Mouse (Mus musculus) urinary bladder, postnatal 10 days (tissue): ENCODE data around the gene Lrguk.
A peak's percentile ranks its signal among the peaks of the same experiment; 100 is the strongest.

Experiments
- DNase-seq: peaks from one replicate; pipeline ENCODE4 v3.0.0; 2022; ENCODE audit warnings: low spot score

Gene Lrguk

DNA sequence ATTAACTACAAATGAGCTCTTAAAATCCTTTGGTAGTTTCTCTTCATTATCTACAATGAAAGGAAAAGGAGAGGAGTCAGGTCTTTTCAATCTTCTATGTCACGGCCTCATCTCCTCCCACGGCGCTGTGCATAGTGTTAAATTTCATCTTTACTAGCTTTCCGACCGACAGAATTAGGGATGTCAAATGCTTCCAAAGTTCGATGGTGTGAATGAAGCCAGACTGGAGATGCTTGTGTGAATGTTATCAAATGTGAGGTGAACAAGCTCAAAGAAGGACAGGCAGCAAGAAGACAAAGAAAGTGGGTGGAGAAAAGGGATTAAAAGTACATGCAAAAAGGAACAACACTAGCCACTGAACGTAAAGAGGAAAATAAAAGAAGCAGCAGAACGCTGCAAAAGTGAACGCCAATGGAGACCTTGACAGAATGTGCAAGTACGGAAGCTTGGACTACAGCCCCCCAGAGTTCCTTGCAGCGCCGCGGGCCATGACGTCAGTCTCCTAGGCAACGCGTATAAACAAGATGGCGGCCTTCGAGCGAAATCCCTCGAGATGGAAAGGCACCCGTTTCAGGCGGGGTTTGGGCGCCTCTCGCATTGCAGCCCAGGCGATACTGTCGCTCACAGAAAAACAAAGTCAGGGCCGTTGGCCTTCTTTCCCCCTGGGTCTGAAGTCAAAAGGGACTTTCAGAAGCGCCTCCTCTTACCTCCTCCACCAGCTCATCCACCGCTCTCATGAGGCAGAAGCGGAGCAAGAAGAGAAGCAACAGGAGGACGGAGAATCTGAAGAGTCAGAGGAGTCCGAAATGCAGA, at the start of gene Lrguk:
Gene Lrguk (plus strand): TSS at position 516 of the 813 bp plus-strand sequence.
- DNase-seq: peak; percentile 33

DNA sequence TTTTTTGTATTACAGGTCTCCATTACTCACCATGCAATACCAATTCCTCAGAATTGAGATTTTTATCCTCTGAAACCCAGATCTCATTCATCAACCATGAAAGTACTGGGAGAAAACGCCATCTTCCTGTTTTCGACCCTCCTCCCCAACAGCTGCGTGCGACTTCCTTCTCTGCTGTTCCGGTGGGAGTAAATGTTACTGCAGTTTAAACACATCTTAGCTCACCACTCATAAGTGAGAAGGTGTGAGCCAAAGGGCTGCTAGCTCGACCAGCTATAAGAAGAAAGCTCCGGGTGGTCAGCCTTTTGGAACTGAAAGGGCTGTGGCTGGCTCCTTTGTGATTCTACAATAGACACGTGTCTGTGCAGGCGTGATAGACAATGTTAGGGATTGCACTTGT, 46.5 kb upstream of the Lrguk start:
- no peak for DNase-seq

DNA sequence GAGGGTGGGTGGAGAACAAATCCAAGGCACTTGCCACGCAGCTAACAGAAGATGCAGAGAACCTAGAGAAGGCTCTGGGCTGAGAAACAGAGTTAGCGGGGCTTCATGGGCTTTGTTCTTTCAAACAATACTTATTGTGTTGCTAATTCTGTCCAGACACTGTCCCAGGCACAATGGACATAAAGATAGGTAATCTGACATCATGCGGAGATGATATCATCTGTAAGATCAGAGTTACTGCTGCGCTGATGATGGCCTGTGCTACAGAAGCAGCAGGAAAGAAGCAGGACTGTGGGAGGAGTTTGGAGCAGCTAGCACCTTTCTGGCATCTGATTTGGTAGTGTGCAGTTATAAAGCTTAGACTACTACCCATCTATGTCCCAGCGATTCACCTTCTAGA, 42.1 kb upstream of the Lrguk start:
- no peak for DNase-seq

DNA sequence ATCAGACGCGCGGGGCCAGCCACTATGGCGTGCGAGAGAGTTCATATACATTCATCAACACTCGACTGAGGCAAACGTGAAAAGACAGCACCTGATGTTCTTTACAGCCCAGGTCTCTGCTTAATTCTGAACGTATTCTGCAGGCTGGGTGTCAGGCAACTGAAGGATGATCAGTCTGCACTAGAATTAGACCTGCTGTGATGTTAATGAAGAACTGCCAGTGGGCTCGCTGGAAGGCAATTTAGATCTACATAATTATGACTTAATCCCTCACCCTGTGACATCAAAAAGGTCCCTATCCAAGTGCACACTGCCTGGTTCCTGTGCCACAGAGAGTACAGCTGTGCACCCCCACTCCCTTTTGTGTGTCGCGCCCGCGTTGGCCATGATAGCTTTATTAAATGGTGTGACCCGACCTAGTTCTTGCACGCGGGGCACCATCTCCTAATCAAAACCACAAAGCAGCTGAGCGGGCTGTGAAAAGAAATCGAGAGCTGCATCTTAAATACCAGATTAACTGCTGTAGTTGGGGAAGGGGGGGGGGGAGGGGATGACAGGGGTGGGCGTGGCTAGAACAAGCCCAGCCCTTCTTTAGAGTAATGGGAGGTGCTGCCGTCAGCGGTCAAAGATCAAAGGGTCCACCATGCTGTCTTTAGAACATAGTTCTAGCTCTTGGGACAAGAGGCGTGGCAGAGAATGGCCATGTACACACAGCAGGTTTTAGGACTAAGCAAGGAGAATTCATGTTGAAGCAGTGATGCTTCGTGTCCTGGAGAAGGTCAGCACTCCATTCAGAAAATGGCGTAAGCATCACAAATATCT, 36.8 kb upstream of the Lrguk start:
- DNase-seq: no peak

DNA sequence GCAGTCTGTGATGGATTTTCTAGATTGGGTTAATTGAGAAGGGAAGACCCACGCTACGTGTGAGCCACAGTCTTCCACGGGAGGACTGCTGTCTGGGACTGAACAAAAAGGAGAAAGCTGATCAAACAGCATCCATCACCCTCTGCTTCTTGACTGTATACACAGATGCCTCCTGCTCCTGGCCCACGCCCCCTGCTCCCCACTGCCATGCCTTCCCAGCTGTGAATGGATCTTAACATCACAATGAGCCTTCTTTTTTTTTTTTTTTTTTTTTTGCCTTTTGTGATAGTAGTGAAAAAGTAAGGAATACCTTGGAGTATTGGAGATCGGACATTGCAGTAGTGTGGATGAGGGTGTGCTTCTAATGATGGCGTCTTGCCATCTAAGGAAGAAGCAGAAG, 35.4 kb upstream of the Lrguk start:
- DNase-seq: no peak

DNA sequence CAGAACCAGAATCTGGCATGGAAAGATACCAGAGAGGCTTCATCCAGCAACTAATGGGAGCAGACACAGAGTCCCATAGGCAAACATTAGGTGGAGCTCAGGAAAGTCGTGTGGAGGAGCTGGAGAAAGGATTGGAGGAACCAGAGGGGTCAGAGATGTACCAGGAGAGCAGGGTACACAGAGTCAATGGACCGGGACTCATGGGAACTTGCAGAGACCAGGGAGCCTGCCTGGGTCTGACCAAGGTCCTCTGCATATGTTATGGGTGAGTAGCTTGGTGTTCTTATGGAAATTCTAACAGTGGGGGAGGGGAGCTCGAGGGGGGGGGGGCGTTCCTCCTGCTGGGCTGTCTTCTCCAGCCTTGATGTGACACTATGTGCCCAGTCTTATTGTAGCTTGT, 30.7 kb upstream of the Lrguk start:
- DNase-seq: no peak

DNA sequence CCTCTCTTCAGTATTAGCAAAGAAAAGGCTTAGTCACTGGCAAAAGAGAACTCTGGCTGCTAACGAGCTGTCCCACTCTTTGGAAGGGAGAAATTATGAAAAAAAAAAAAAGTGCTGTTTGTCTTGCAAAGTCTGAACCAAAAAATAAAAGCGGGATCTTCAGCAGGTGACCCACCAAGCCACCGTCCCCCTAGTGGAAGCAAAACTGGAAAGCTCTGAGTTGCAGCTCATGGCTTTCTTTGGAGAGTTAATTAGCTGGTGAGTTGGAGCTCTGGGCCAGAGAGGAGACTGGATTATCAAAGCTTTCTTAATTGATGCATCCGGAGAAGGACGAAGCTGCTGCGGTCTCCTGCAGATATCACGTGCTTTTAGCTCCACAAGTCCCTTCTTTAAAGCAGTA, 29.7 kb upstream of the Lrguk start:
- no peak for DNase-seq

DNA sequence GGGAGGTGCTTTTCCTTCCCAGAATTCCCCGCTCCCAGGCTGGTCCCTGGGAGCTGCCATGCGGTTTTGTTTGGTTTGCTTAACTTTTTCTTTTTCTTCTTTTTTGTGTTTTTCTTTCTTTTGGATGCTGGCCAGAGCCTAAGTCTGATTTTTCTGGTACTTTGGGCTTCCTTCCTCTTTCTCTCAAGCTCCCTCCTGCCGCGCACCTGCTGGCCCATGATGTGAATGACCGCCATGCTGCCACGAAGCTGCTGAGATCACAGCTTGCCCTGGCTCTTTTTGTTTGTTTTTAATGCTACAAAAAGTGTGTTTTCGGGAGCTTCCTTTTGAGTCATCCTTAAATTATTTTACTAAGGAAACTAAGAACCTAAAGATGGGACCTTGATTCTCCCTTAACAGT, 28.6 kb upstream of the Lrguk start:
- no peak for DNase-seq

DNA sequence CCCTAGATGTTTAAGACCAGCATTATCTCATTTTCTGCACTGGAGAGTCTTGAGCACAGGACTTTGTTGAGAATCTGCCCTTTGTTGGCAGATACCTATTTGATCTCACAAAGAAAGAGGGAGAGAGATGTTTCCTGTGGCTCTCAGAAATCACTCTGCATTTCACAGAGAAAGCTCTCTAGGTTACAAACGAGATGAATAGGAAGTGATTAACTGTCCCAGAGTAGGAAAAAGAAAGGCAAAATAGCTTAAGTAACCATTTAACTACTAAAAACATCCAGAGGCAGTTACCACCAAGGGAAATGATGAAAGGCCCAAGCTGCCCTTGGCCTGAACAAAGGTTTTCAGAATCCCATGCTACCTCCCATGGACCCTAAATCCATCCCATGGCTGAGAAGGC, 26.2 kb upstream of the Lrguk start:
- no peak for DNase-seq

DNA sequence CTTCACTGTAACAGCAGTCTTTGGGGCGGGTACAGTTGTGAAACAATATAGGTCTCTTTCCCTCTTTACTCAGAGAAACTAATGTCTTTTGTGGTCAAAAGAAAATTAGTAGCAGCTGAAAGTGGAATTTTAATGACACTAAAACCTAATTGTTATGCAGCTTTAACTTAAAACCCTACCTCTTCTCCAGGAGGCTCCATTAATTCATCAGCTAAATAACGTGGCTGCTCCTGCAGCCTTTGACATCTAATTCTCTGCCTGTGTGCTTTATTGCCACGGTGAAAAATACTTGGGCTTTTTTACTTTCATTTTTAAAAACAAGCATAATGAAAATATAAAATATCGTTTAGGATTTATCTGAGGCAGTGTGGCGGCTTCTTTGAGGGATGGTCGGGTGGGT, 15.8 kb upstream of the Lrguk start:
- no peak for DNase-seq

DNA sequence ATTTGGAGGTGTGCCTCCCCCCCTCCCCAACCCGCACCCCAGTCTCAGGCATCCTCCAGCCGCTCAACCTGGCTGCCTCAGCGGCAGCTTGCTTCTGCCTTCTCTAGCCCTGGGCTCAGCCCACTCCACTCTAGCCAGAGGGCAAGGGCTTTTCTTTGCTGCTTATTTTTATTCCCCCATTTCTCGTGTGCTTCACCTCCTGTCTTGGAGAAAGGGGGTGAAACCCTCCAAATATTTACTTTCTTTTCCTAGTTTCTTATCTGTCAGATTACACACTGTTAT, 439 bp downstream of the Lrguk start:
- no peak for DNase-seq

DNA sequence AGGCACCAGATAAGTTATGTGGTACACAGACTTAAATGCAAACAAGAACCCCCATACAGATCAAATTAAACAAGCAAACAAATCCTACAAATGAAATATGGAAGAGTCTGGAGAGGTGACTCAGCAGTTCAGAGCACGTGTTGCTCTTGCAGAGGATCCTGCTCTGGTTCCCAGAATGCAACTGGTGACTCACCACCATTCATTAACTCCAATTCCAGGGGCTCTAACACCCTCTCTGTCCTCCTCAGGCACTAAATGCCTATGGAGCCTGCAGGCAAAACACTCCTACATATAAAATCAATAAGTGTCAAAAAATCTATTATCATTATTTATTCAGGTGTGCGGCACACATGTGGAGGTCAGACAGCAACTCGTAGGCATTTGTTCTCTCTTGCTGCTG, 4.8 kb downstream of the Lrguk start:
- DNase-seq: no peak

DNA sequence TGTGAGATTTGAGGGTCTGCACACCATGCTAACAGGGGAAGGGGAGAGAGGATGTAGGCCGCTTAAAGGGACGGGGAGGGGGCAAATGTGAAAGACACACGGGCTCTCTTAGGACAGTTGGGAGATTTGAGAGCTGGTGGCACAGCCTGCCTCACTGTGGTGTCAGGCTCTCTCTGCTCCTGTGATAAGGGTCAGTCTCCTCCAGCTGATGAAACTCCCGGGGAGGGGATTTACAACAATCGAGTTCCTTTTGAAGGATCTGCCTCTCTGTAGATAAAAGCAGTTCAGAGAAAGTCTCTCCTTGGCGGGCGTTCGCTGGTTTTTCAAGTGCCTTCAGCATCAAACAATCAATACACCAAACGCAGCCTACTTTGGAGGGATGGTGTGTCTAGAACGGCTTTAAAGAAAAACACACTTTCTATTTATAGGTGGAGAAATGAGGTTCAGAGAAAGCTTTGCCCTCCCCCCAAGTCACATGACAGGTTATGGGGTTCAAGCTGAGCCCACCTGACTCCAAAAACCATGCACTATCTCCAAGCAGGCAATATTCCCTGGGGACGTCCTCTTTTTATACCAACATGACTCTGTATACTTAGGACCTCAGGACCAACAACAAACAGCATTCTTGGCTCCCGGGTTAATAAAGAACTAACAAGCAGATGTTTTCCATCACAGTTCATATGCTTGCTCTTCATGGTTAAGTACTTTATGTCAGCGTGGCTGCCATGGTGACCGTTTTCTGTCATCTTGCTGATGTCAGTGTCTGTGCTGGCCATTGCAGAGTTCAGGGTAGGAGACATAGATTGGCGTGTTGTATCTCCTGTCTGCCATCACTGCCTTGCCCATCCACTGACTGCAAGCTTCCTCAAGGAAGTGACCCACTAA, 5.6 kb downstream of the Lrguk start:
- DNase-seq: no peak

DNA sequence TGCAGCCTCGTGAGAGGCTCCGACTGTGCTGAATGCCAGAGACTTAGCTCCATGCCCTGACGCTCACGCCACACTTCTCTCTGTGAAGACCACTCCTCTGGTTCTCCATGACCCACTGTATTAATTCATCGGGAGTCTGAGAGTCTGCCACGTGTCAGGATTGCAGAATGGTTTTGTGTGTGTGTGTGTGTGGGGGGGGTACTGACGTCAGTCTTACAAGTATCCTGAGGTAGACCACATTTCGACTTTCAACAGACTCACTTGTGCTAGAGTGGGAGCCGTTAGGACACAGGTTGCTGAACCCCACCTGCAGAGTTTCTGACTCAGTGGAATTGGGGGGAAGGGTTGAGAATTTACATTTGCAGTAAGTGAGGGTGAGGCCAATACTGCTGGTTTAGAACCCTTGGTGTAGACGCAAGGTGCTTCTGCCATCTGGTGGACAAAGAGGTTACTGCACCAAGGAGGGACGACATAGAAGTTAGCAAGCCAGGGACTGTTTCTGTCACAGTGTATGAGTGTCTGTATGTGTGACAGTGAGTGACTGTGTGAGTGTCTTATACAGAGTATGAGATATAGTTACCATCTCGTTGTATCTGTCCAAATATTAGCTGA, 11.5 kb downstream of the Lrguk start:
- no peak for DNase-seq

DNA sequence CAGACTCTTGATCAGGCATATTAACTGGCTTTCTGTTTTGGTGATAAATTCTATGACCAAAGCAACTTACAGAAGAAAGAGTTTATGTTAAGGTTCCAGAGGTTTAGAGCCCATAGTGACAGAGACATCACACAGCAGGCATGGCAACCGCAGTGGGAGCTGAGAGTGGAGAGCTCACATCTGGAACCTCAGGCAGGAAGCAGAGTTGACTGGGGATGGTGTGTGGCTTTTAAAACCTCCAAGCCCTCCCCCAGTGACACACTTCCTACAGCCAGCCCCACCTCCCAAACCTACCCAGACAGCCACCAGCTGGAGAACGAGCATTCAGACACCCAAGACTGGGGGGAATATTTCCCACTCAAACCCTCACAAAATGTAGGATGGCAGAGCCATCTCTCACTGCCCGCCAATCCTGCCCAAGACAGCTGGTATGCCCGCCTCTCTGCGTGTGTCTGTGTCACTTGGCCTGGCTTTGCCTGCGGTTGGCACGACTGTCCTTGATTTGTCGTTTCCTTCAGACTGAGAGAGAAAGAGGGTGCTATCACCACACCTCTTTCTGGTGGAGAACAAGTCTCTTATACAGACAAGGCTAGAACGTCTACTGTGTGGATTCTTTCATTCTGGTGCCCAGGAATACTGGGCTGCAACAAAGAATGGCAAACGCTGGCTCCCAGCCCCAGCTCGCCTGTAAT, 12.5 kb downstream of the Lrguk start:
- no peak for DNase-seq

DNA sequence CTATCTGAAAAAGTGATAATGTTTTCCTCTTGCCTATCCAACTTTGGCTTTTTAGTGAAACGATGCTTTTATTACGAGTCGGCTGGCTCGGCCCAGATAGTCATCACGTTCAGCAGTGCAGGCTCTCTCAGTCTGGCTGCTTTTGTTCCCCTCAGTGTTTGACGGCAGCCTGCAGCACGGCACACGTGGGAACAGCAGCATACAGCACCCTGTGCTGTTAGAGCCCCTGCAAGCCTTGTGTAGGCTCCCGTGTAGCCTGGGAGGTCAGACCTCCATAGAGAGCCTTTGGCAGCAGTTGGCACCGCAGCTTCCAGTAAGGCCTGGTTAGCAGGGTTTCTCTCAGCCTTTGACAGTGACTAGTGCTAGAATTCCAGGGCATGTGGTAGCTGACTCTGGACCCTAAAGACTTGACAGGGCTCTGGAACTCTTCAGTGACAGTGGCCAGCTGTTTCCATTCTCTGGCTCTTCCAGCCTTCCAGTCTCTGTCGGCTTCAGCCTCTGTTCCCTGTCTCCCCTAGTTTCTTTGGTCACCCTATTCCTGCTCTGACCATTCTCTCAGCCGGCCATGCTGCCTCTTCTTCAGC, 15.1 kb downstream of the Lrguk start:
- no peak for DNase-seq

DNA sequence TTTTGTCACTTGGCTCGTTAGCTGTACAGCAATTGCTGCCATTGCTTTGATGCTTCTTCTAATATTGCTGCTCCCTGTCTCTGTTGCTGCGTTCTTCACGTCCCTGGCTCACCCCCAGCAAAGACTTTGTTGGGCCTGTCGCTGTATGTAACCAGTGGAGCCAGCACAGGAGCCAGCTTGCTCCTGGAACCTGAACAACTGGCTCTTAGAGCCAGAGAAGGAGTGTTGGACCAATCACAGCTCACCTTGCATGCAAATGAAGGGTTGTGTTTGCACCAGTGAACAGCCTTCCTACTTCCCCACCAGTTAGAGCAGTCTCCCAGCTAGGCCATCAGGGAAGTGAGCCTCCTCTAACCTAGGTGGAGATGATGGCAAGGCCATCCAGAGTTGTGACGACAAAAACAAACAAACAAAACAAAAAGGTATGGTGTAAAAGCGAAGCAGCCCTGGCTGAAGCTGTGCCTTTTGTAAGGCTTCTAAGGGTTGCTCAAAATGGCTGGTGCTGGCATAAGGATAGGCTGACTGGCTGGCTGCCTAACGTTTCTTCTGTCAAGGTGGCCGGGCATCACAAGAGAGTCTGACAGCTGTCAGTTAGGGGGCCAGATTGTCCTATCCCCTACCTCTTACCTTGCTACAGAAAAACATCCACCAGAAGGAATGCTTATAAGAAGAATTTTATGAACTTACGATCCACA, 15.7 kb downstream of the Lrguk start:
- DNase-seq: no peak

DNA sequence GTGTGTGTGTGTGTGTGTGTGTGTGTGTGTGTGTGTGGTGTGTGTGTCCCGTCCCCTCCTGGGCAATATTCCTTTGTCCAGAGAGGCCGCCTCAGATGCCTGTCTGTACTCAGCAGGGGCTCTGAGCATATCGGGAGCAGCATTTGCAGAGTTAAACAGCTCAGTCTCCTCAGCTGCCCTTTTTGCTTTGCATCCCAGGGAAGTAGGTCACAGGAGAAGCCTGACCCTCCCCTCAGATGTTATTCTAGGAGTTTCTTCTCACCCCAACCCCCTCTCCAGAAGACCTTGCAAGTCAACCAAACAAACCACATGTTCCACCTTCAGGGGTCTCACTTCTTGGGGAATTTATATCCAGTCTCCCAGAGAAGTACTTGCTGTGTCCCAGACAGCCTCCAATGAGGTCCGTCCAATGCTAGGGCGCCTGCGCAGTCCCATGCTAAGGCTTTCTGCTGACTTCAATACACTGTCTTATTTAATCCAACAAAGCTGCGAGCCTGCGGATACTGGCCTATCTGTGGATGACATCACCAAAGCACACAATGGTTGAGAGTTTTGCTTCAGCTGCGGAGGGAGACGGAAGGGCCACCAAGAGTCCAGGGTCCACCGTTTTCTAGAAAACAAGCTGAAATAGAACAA, 17.4 kb downstream of the Lrguk start:
- DNase-seq: no peak

DNA sequence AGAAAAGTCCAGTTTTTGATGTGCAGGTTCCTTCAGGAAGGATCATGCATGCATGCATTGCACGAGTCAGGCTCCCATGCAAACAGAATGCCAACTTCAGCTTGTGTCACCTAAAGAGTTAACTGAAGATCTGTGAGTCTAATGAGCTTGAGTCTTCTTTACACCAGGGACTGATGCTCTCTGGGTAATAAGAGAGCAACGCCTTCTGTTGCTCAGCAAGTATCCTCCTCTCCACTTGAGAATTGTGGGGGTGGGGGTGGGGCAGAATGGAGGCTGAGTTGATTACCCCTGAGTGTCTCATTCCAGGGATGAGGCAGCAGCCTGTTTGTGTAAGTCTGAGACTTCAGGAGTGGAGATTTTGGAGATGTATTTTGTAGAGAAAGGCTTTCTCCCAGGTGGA, 20.2 kb downstream of the Lrguk start:
- no peak for DNase-seq

DNA sequence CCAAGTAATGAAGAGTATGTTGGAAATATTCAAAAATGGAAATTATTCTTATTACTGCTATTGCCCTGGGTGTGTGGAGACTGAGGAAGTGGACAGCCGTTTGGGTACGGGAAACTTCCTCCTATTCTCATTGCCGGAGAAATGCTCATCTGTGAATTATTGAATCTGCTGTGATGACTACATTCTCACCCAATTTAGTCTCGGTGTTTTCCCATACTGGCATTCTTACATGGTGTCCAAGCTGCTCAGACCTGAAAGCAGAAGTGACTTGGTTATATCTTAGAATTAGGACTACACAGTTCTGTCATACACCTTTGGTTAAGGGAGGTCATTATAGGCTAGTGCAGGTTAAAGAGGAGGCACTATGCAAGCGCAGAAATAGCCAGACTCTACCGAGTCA, 30.5 kb downstream of the Lrguk start:
- DNase-seq: no peak
